22 mouse cellular contexts compared by ENCODE assay signal in genomic region chr12:112965783-112966182, GRCm38 (mm10).
"Had no signal": no experiment of that assay in that cellular context is flagged by ENCODE, and none has a peak within 500 bp of the region (broad histone marks: within the 10 kb centered on the region; RNA-seq: fewer than 3 reads in every experiment).

No protein-coding gene starts in this region.

- H3K27ac ChIP-seq: gastrocnemius, adult 2 months; heart, embryonic 10.5 days; hindbrain, embryonic 10.5 days; hindbrain, embryonic 12.5 days; hindbrain, embryonic 14.5 days; intestine, embryonic 15.5 days; limb, embryonic 10.5 days; limb, embryonic 12.5 days; liver, embryonic 13.5 days; liver, embryonic 15.5 days had no signal

- H3K4me3 ChIP-seq: gastrocnemius, adult 2 months; heart, embryonic 10.5 days; heart, embryonic 12.5 days; hindbrain, embryonic 10.5 days; hindbrain, embryonic 12.5 days; intestine, embryonic 15.5 days; limb, embryonic 10.5 days; limb, embryonic 12.5 days; liver, embryonic 13.5 days; liver, embryonic 15.5 days had no signal

- DNase-seq: gastrocnemius, adult 2 months; gastrocnemius, postnatal 10 days; gastrocnemius, postnatal 25 days; heart, adult 18-20 months; heart, postnatal 10 days; heart, postnatal 4 days; kidney, adult 18-20 months; kidney, adult 8-10 months; kidney, postnatal 10 days; kidney, postnatal 4 days; liver; liver, embryonic 13.5 days; liver, postnatal 0 days had no signal
